Mouse (Mus musculus): ENCODE measurements around the gene Bphl.

- TF ChIP-seq POLR2A (IDR thresholded peaks at IDR 0.05; ENCODE audit: insufficient read depth, low read depth, low read length) (no peak), CTCF (IDR thresholded peaks at IDR 0.05; ENCODE audit: insufficient read depth, low read depth, low read length) (no peak)
These were observed 19.9 kb downstream of the Bphl start for GRCm38 (mm10) chr13:34057252-34057651.

Data from olfactory bulb, adult 2 months (tissue).